Mouse (Mus musculus) intestine, embryonic 14.5 days (tissue): ENCODE data around the gene Peak1. TPM values are rescaled to one million over a fixed set of nuclear protein-coding genes. Genes with fewer than 3 reads are reported as not detected.

ENCODE experiments used
- ATAC-seq: fragments of 200-750 bp; cut with Nextera tagmentation; replicated peaks from 2 replicates; pipeline ENCODE4 v1.8.0; 2017; ENCODE audit warnings: low read depth, moderate number of reproducible peaks, moderate TSS enrichment, moderate library complexity; ENCODE audit not compliant: low FRiP score, low TSS enrichment
- DNase-seq: peaks from one replicate; pipeline ENCODE4 v3.0.0-alpha.2; 2018; ENCODE audit warnings: low spot score
- H3K27ac ChIP-seq: fragments of 300-500 bp; sonication (generic); 2 replicates; pipeline ENCODE4 v1.5.1; 2014; ENCODE audit warnings: low read depth, mild to moderate bottlenecking, control low read depth
- H3K27me3 ChIP-seq: fragments of 300-500 bp; sonication (generic); replicated peaks from 2 replicates; pipeline ENCODE4 v1.6.1; 2014; ENCODE audit warnings: low read length, control low read depth; ENCODE audit not compliant: control insufficient read depth, insufficient read depth
- H3K36me3 ChIP-seq: fragments of 300-500 bp; sonication (generic); 2 replicates; pipeline ENCODE4 v1.6.1; 2014; ENCODE audit warnings: low read length, control low read depth; ENCODE audit not compliant: control insufficient read depth, insufficient read depth
- H3K4me1 ChIP-seq: fragments of 300-500 bp; sonication (generic); replicated peaks from 2 replicates; pipeline ENCODE4 v1.6.1; 2014; ENCODE audit warnings: low read length, control low read depth, mixed read lengths; ENCODE audit not compliant: control insufficient read depth, insufficient read depth
- H3K4me2 ChIP-seq: fragments of 300-500 bp; sonication (generic); 2 replicates; pipeline ENCODE4 v1.6.1; 2014; ENCODE audit warnings: low read length
- H3K4me3 ChIP-seq: fragments of 300-500 bp; sonication (generic); 2 replicates; pipeline ENCODE4 v1.5.1; 2014; ENCODE audit warnings: low read depth, low read length, control low read depth, mixed read lengths
- H3K9ac ChIP-seq: fragments of 300-500 bp; sonication (generic); 2 replicates; pipeline ENCODE4 v1.6.1; 2014; ENCODE audit warnings: mild to moderate bottlenecking, low read length
- H3K9me3 ChIP-seq: fragments of 300-500 bp; sonication (generic); 2 replicates; pipeline ENCODE4 v1.6.1; 2016; ENCODE audit warnings: low read length, control low read depth; ENCODE audit not compliant: control insufficient read depth
- WGBS: fragments of 180-500 bp; shearing (Covaris S2); extraction: QIAGEN DNeasy Blood & Tissue Kit; methylation state at CpG from one replicate; pipeline ENCODE4 v1.1.7; 2014; 5-methylcytosine and 5-hydroxymethylcytosine counted together
- polyA plus RNA-seq: library from polyadenylated mRNA; unstranded; fragments of >200 nt; fragmentation: Nextera tagmentation; extraction: Ambion mirVana; gene quantifications from 2 replicates; pipeline ENCODE4 v1.2.1, GENCODE M21; 2014

Gene Peak1
- polyA plus RNA-seq, 1 experiment from 2014 or later = 15.8 TPM

DNA sequence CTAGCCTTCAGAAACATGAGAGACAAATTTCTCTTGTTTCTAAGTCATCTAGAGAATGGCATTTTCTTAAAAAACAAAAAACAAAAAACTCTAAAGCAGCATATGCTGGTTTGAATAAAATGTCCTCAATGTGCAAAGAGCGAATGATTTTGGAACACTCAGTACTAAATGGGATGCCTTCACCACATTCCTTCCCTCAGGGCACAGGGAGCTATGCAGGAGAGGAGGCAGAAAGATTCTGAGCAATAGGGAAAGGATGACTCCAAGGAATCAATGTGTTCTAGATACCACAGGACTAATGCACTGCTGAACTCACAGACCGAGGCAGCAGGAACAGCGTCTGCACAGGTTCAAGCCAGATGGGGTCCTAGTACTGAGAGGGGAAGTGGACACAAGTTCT lies 103.5 kb downstream of the Peak1 start:
- H3K4me3 ChIP-seq = no peak overlapping the region
- H3K4me2 ChIP-seq = no peak overlapping the region
- H3K27me3 ChIP-seq = no peaks in the 10 kb centered on the region
- H3K4me1 ChIP-seq = no peaks in the 10 kb centered on the region
- no peak for DNase-seq
- H3K36me3 ChIP-seq = no peaks in the 10 kb centered on the region
- peaks cover 4% of the 10 kb centered on the region; the same call in 1 of the 2 replicates for H3K9me3 ChIP-seq
- 92% methylated on average over 3 of the region's 3 CpGs for WGBS
- H3K9ac ChIP-seq = no peak overlapping the region
- no peak overlapping the region for H3K27ac ChIP-seq
- no peak for ATAC-seq

DNA sequence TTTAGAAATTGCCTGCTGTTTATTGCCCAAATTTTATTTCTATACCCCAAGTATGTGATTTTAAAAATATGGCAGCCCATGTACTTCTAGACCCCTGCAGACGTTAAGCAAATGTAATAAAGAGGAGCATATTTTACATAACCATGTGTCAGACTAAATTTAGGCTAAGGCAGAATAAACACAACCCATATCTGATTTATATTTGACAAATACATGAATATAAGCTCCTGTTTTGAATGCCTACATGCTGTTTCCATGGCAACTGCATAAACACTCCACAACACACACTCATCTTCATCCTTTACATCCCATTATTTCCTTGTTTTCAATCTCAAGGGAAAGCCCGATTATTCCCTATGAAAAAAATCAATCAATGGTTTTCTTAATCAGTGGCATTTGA lies 108.8 kb downstream of the Peak1 start:
- no peaks in the 10 kb centered on the region for H3K27me3 ChIP-seq
- H3K9me3 ChIP-seq = no peaks in the 10 kb centered on the region
- no peaks in the 10 kb centered on the region for H3K36me3 ChIP-seq
- no peaks in the 10 kb centered on the region for H3K4me1 ChIP-seq
- DNase-seq = no peak
- no peak overlapping the region for H3K9ac ChIP-seq
- H3K27ac ChIP-seq = no peak overlapping the region
- no peak overlapping the region for H3K4me3 ChIP-seq
- 58% methylated on average over 2 of the region's 2 CpGs for WGBS
- no peak overlapping the region for H3K4me2 ChIP-seq
- ATAC-seq = no peak

DNA sequence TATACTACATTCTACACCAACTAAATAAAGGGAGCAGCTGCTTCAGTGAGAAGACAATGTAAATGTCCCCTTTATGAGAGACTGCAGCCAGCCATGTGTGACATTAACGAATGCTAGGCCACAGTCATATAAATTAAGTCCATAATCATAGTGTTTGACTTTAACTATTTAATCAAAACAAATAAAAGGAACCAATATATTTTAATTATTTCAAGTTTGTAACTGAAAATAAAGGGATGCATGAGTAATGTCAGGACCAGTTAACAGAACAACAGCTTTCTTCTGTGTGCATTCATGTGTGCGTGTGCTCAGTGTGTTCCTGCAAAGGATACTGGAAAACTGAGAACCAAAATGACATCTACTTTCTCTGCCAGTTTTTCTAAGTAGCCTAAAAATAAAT lies 113.3 kb downstream of the Peak1 start:
- DNase-seq = no peak
- Histone ChIP-seq H3K4me2 (no peak overlapping the region), H3K4me3 (no peak overlapping the region), H3K9me3 (no peaks in the 10 kb centered on the region), H3K9ac (no peak overlapping the region), H3K27ac (no peak overlapping the region), H3K4me1 (no peaks in the 10 kb centered on the region), H3K27me3 (no peaks in the 10 kb centered on the region), H3K36me3 (no peaks in the 10 kb centered on the region)
- WGBS = 88% methylated on average over 2 of the region's 2 CpGs
- ATAC-seq = no peak

DNA sequence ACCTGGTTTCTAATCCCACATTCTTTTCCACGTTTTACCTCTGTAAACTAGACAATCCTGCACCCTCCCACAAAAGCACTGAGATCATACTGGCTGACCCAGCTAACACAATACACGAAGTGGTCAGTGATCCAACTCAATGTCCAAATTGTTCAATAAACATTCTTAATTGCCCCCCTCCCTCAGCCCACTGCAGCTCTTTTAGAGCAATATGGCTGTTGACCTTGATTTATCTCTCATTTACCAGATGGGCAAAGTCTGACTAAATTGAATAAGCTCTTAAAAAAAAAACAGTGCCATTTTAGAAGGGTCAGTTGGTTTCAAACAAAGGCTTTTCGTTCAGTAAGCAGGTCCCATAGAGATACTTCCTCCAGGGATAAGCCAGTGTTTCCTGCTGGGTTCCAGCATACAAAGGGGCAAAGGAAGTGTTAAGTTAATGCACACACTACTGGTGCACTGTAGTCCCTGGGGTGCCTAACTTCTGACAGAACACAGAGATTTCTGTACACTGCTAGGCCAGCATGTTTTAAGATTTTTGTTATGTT lies 114.9 kb downstream of the Peak1 start:
- H3K4me2 ChIP-seq = no peak overlapping the region
- H3K36me3 ChIP-seq = no peaks in the 10 kb centered on the region
- H3K27me3 ChIP-seq = no peaks in the 10 kb centered on the region
- 43% methylated on average over 3 of the region's 3 CpGs for WGBS
- H3K9me3 ChIP-seq = no peaks in the 10 kb centered on the region
- ATAC-seq = no peak
- DNase-seq = no peak
- no peak overlapping the region for H3K27ac ChIP-seq
- H3K4me3 ChIP-seq = no peak overlapping the region
- H3K4me1 ChIP-seq = no peaks in the 10 kb centered on the region
- no peak overlapping the region for H3K9ac ChIP-seq

DNA sequence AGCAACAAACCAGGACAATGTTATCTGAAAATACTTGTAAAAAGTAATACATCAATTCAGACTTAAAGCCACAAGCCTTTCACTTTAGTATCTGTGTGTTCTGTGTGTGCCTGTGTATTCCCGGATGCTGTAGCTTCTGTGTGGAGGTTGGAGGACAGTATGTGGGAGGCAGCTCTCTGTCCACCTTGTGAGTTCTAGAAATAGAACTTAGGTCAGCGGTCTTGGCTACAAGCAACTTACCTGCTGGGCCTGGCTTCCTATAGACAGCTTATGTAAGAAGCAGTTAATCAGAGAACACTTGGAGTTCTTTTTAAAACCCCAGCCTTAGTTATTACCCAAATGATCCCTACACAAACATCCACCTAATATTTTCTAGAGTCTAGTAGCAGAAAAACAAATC lies 127.8 kb downstream of the Peak1 start:
- H3K4me2 ChIP-seq = no peak overlapping the region
- H3K27me3 ChIP-seq = no peaks in the 10 kb centered on the region
- no peaks in the 10 kb centered on the region; the same call in 1 of the 2 replicates for H3K4me1 ChIP-seq
- no peak for DNase-seq
- H3K36me3 ChIP-seq = no peaks in the 10 kb centered on the region
- no peak for ATAC-seq
- WGBS = 90% methylated on average over 2 of the region's 2 CpGs
- no peaks in the 10 kb centered on the region for H3K9me3 ChIP-seq
- no peak overlapping the region for H3K9ac ChIP-seq
- H3K4me3 ChIP-seq = no peak overlapping the region
- no peak overlapping the region for H3K27ac ChIP-seq

DNA sequence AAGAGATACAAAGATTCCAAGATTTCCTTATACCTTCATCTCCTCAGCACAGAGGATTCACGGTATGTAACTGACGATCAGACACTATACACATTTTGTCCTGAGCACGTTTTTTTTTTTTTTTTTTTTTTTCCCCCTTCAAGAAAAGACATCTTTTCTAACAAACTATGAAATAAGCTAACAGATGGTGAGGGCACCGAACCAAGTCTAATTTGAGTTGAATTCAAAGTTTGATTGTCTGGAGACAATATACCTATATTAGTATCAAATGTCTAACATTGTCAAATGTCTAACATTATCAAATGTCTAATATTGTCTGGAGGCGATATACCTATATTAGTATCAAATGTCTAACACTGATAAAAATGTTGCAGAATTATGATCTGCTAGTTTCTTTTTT lies 135.4 kb downstream of the Peak1 start:
- DNase-seq (no peak), ATAC-seq (no peak)
- WGBS = 88% methylated on average over 5 of the region's 5 CpGs
- H3K4me1 ChIP-seq = no peaks in the 10 kb centered on the region
- H3K9me3 ChIP-seq = no peaks in the 10 kb centered on the region
- H3K4me3 ChIP-seq = no peak overlapping the region
- no peaks in the 10 kb centered on the region for H3K27me3 ChIP-seq
- H3K4me2 ChIP-seq = no peak overlapping the region
- H3K36me3 ChIP-seq = no peaks in the 10 kb centered on the region
- no peak overlapping the region for H3K27ac ChIP-seq
- no peak overlapping the region for H3K9ac ChIP-seq

DNA sequence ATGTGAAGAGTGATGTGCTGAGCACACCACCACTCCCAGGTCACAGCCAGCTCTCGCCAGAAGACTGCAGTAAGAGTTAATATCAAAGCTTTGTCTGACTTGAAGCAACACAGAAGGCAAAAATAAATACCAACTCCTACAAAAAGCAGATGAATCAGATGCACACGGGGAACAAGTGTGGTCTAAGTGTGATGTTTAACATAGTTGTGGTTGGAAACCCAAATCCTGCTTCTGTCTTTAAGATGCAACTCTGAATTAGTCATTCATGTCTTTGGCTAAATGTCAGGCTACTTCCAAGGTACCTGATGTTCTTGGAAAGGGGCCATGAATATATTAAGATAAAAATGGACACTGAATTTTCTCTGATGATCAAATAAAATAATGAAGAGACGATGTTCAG lies 144.3 kb downstream of the Peak1 start:
- H3K36me3 ChIP-seq = no peaks in the 10 kb centered on the region
- no peak overlapping the region for H3K27ac ChIP-seq
- no peaks in the 10 kb centered on the region for H3K9me3 ChIP-seq
- no peak for ATAC-seq
- H3K4me3 ChIP-seq = no peak overlapping the region
- H3K4me1 ChIP-seq = no peaks in the 10 kb centered on the region
- no peaks in the 10 kb centered on the region for H3K27me3 ChIP-seq
- H3K9ac ChIP-seq = no peak overlapping the region
- WGBS = 78% methylated on average over 3 of the region's 3 CpGs
- no peak for DNase-seq
- no peak overlapping the region for H3K4me2 ChIP-seq

DNA sequence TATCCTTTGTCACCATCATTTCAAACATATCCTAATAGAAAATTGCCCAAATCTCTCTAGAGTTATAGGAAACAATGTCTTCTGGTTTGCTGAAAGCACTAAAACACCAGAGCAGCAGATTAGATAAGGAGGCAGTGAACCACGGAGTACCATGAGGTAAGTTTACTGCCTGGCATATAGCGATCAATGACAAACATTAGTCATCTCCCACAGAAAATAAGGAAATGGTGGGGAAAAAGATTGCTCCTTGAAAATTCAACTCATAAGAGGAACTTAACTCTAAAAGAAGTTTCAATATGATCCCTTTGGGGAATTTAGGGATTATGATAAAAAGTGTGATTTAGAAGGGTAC lies 145.6 kb downstream of the Peak1 start:
- Histone ChIP-seq H3K9ac (no peak overlapping the region), H3K9me3 (no peaks in the 10 kb centered on the region), H3K27ac (no peak overlapping the region), H3K4me2 (no peak overlapping the region), H3K4me1 (no peaks in the 10 kb centered on the region), H3K36me3 (no peaks in the 10 kb centered on the region), H3K27me3 (no peaks in the 10 kb centered on the region), H3K4me3 (no peak overlapping the region)
- 61% methylated on average over 2 of the region's 2 CpGs for WGBS
- ATAC-seq (no peak; the same call in 1 of the 2 replicates), DNase-seq (no peak)

DNA sequence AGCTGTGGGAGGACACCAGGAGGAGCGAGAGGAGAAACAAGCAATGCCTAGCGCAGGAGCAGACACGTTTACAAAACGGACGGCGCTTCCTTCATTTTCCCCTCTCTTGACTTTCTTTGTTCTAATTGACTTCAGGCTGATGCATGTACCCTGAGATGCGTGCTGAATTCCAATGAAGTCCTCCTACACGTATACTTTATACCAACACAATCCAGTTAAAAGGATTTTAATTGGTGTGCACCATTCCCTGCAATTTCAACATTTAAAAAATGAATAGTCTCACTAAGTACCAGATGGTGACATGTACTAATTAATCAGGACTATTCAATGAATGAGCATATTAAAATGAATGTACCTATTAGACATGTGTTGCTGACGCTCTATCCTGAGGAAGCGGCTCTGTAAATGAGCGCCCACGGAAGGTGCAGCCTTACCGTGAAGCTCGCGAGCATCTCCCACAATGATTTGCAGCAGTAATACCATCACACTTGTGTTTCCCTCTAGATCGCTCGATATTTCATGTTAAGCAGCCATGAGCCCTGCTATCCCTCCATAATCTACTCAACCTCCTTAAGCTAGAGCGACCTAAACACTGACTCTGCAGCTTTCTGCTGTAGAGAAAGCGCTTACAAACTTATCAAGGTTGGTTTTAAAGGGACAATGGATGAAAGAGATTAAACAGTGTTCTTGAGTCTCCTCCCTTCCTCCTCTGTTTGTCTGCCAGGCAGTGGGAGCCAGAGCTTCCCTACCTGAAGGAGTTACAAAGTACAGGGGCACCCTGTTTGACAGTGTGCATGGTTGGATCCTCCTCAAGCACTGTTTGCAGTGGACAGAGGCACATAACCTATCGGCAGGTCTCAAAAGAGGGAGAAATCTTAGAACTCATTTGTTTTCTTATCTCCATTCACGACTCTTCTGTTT lies 146.3 kb downstream of the Peak1 start:
- H3K27ac ChIP-seq = no peak overlapping the region
- WGBS = 76% methylated on average over 21 of the region's 21 CpGs
- no peak overlapping the region for H3K4me3 ChIP-seq
- H3K4me2 ChIP-seq = peak overlapping the region; percentile 23; the same call in 1 of the 2 replicates
- H3K4me1 ChIP-seq = no peaks in the 10 kb centered on the region
- no peak overlapping the region for H3K9ac ChIP-seq
- no peak for ATAC-seq
- H3K9me3 ChIP-seq = no peaks in the 10 kb centered on the region
- no peaks in the 10 kb centered on the region for H3K27me3 ChIP-seq
- H3K36me3 ChIP-seq = no peaks in the 10 kb centered on the region
- DNase-seq = no peak
